Mouse (Mus musculus): ENCODE data around the gene Pim3. TPM values are rescaled to one million over a fixed set of nuclear protein-coding genes. Genes with fewer than 3 reads are reported as not detected.

Pim3 gene
- polyA plus RNA-seq, 1 experiment from 2014 or later: 73.7 TPM

DNA sequence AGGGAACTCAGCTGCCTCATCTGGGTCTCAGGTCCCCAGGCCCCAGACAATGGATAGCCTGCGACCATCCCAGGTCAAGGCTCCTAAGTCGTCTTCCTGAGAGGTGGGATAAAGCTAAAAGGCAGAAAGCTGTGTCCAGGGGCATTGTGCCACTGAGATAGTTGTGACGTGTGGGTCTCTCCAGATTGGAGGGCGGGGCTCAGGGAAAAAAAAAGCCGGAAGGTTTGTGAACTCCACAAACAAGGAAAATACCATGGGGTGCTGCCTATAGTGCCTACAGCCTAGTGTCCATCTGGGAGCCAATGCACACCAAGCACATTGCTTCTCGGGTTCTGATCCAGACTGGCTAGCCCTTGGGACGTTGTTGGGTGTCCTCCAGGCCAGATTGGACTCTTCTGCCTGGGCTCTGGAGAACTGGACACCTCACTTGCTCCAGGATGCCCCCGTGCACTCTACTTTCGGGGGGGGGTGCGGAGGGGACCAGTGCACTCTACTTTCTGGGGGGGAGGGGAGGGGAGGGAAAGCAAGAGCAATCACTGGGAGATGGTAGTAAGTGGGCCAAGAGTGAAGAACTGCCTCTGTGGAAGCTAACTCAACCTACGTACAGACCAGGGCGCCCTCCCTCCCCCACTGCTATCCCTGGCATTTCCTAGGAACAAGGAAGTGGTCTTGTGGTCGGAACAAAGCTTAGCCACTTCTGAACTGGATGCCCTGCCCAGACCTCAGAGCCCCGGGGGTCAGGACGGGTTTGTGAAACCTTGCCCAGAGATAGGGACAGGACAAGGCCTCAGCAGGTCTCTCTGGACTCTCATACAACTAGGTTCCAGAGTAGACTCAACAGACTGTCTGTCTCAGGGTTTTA lies 6.8 kb upstream of the Pim3 start:
- H3K9me3 ChIP-seq: no peaks in the 10 kb centered on the region
- H3K4me1 ChIP-seq: peaks cover 69% of the 10 kb centered on the region
- no peaks in the 10 kb centered on the region for H3K36me3 ChIP-seq
- H3K27me3 ChIP-seq (ENCODE audit: insufficient read depth, poor library complexity, severe bottlenecking): no peaks in the 10 kb centered on the region
- H3K27ac ChIP-seq: peak overlapping the region; percentile 86
- no peak overlapping the region; the same call in 1 of the 2 replicates for H3K4me3 ChIP-seq
- DNase-seq (ENCODE audit: low spot score): no peak
- 57% methylated on average over 15 of the region's 15 CpGs for WGBS

DNA sequence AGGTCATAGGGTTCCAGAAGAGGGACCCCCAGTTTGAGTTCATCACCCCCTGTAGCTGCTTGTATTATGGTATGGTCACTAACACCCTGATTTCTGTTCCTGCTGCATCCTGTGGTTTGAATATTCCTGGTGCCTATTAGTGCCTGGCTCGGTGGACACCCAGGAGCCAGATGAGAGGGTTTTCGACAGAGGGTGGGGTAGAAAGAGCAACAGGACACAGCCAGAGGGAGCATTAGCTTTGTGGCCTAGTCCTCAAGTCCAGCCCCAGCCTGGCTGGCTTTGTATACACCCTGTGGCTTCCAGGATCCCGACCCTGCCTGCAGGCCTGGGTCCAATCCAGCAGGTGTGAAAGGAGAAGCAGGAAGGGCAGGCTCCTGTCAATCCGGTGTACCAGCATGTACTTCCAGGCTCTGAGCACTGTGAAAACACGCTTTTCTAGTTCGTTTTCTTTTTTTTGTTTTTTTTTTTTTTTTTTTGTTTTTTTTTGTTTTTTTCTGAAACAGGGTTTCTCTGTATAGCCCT lies 6.0 kb upstream of the Pim3 start:
- no peaks in the 10 kb centered on the region for H3K36me3 ChIP-seq
- DNase-seq (ENCODE audit: low spot score): no peak
- no peaks in the 10 kb centered on the region for H3K9me3 ChIP-seq
- H3K27me3 ChIP-seq (ENCODE audit: insufficient read depth, poor library complexity, severe bottlenecking): no peaks in the 10 kb centered on the region
- peak overlapping the region; percentile 86 for H3K27ac ChIP-seq
- H3K4me3 ChIP-seq: no peak overlapping the region
- H3K4me1 ChIP-seq: peaks cover 65% of the 10 kb centered on the region
- 75% methylated on average over 6 of the region's 6 CpGs for WGBS

DNA sequence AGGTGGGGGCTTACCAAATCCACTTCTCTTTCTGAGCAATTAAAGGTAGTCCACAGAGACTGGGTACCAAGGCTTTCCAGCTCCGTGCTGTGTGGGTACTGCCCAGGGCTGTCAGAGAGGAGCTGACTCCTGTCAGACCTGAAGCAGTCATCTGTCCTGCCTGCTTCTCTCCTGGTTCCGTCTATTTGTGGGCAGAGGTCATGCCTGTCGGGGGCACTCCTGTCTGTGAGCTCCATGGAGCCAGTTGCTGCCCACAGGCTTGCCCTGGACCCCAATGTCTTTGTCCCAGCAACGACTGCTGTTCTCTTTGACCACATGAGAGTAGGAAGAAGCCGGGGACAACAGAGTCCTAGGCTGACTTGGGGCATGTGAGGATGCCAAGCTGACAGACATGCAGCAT lies 5.4 kb upstream of the Pim3 start:
- no peak overlapping the region for H3K4me3 ChIP-seq
- no peaks in the 10 kb centered on the region for H3K9me3 ChIP-seq
- no peaks in the 10 kb centered on the region for H3K36me3 ChIP-seq
- 77% methylated on average over 5 of the region's 5 CpGs for WGBS
- peaks cover 65% of the 10 kb centered on the region for H3K4me1 ChIP-seq
- no peaks in the 10 kb centered on the region for H3K27me3 ChIP-seq (ENCODE audit: insufficient read depth, poor library complexity, severe bottlenecking)
- DNase-seq (ENCODE audit: low spot score): no peak
- no peak overlapping the region for H3K27ac ChIP-seq

GRCm38 (mm10) chr15:88857361-88857760 lies 4.6 kb upstream of the Pim3 start:
- DNase-seq (ENCODE audit: low spot score): no peak
- Histone ChIP-seq H3K27ac (0 out of 2 replicates have a peak overlapping the region, but pooled peaks have one; percentile 23), H3K9me3 (no peaks in the 10 kb centered on the region), H3K27me3 (ENCODE audit: insufficient read depth, poor library complexity, severe bottlenecking) (no peaks in the 10 kb centered on the region), H3K4me1 (peaks cover 65% of the 10 kb centered on the region), H3K36me3 (no peaks in the 10 kb centered on the region), H3K4me3 (no peak overlapping the region)
- 84% methylated on average over 7 of the region's 7 CpGs for WGBS

- Histone ChIP-seq H3K4me1 (peaks cover 64% of the 10 kb centered on the region), H3K27ac (peak overlapping the region; percentile 42; the same call in 1 of the 2 replicates), H3K4me3 (no peak overlapping the region), H3K27me3 (ENCODE audit: insufficient read depth, poor library complexity, severe bottlenecking) (no peaks in the 10 kb centered on the region), H3K36me3 (0 out of 2 replicates have a peak, but pooled peaks cover under 1% of the 10 kb centered on the region), H3K9me3 (no peaks in the 10 kb centered on the region)
- 86% methylated on average over 3 of the region's 3 CpGs for WGBS
- no peak for DNase-seq (ENCODE audit: low spot score)
These were observed 3.8 kb upstream of the Pim3 start for GRCm38 (mm10) chr15:88858141-88858541.

DNA sequence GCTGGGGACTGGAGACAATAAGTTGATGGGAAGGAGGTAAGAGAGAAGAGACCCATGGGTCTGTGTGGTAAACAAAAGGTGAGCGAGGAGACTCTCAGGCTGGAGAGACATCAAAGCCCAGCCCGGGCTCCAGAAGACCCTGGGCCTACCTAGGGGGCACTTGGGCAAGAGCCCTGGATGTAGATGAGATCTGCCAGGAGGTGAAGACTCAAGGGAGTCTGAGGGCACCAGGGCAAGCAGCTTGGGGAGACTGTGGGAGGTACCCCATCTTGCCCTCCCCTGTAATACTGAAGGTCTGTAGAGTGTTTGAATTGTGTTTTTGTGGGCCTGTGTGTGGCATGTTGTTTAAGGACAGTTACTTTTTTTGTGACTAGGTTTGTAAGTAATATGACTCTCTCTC lies 3.3 kb upstream of the Pim3 start:
- H3K4me3 ChIP-seq: no peak overlapping the region
- H3K9me3 ChIP-seq: no peaks in the 10 kb centered on the region
- H3K36me3 ChIP-seq: peaks cover 6% of the 10 kb centered on the region; the same call in 1 of the 2 replicates
- peak overlapping the region; percentile 42; the same call in 1 of the 2 replicates for H3K27ac ChIP-seq
- no peak for DNase-seq (ENCODE audit: low spot score)
- H3K4me1 ChIP-seq: peaks cover 62% of the 10 kb centered on the region
- no peaks in the 10 kb centered on the region for H3K27me3 ChIP-seq (ENCODE audit: insufficient read depth, poor library complexity, severe bottlenecking)
- 71% methylated on average over 2 of the region's 2 CpGs for WGBS

DNA sequence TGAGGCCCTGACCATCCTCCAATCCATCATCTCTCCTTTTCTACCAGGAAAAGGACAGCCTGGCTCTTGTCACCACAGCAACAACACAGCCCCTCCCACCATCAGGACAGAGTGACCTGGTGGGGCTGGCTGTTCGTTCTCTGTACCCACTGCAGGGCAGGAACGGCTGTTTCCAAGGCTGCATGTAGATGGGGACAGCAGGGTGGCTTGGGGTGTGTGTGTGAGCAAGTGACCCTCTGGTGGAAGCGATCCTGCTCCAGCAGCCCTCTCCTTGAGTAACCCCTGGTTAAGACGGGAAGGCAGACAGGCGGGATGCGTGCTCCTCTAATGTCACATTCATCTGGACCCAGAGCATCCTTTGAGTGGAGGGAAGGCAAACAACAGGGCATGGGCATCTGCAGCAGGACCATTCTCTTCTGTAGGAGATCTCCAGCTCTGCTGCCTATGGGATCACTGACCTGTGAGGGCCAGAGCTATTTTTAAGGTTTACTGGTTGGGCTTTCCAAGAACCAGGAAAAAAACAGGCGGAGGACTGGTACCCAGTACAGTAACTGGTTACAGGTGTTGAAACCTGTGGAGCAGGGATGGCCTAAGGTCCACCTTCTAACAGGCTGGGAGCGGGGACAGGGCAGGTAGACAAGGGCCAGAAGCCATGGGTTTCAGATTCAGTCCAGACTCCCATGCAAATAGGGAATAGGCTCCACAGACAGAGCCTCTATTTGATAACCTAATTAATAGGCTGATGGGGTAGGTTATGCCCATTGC lies 2.6 kb upstream of the Pim3 start:
- DNase-seq (ENCODE audit: low spot score): no peak
- no peak overlapping the region for H3K4me3 ChIP-seq
- WGBS: 56% methylated on average over 8 of the region's 8 CpGs
- H3K27ac ChIP-seq: peak overlapping the region; percentile 67; the same call in 1 of the 2 replicates
- peaks cover 11% of the 10 kb centered on the region for H3K36me3 ChIP-seq
- no peaks in the 10 kb centered on the region for H3K9me3 ChIP-seq
- no peaks in the 10 kb centered on the region for H3K27me3 ChIP-seq (ENCODE audit: insufficient read depth, poor library complexity, severe bottlenecking)
- H3K4me1 ChIP-seq: peaks cover 63% of the 10 kb centered on the region

- WGBS: 89% methylated on average over 3 of the region's 3 CpGs
- no peak overlapping the region for H3K4me3 ChIP-seq
- peaks cover 63% of the 10 kb centered on the region for H3K4me1 ChIP-seq
- peaks cover 25% of the 10 kb centered on the region for H3K36me3 ChIP-seq
- H3K9me3 ChIP-seq: no peaks in the 10 kb centered on the region
- H3K27me3 ChIP-seq (ENCODE audit: insufficient read depth, poor library complexity, severe bottlenecking): no peaks in the 10 kb centered on the region
- no peak for DNase-seq (ENCODE audit: low spot score)
- H3K27ac ChIP-seq: peak overlapping the region; percentile 97
These were observed 1.2 kb upstream of the Pim3 start for GRCm38 (mm10) chr15:88860781-88861180.

- peaks cover 81% of the 10 kb centered on the region for H3K4me1 ChIP-seq
- WGBS: under 1% methylated on average over 96 of the region's 98 CpGs
- no peaks in the 10 kb centered on the region for H3K9me3 ChIP-seq
- DNase-seq (ENCODE audit: low spot score): no peak
- H3K36me3 ChIP-seq: peaks cover 34% of the 10 kb centered on the region
- H3K27ac ChIP-seq: peak overlapping the region; percentile 97
- peak overlapping the region; percentile 95 for H3K4me3 ChIP-seq
- no peaks in the 10 kb centered on the region for H3K27me3 ChIP-seq (ENCODE audit: insufficient read depth, poor library complexity, severe bottlenecking)
These were observed 1.1 kb downstream of the Pim3 start for GRCm38 (mm10) chr15:88862881-88863694.

- WGBS: 0% methylated on average over 31 of the region's 39 CpGs
These were observed 1.8 kb downstream of the Pim3 start for GRCm38 (mm10) chr15:88863695-88864231.

DNA sequence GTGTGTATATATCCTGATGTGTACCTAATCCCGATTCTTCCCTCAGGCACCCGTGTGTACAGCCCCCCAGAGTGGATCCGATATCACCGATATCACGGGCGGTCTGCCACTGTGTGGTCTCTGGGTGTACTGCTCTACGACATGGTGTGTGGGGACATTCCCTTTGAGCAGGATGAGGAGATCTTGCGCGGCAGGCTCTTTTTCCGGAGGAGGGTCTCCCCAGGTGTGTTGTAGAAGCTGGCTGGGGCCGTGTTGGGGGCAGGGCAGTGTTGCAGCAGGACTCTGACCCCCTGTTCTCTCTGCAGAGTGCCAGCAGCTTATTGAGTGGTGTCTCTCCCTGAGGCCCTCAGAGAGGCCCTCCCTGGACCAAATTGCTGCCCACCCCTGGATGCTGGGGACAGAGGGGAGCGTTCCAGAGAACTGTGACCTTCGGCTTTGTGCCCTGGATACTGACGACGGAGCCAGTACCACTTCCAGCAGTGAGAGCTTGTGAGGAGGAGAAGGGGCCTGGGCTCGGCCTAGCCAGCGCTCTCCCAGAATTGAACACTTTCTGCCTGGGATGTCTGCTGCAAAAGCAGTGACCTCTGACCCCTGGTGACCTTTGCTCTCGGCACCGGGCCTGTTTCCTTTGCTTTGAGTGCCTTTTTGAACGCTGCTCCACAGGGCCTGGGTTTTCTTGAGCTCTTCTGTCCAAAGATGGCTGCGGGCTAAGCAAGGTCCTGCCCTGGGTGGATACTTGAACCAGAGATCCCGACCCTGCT lies 2.5 kb downstream of the Pim3 start:
- Histone ChIP-seq H3K27ac (peak overlapping the region; percentile 97), H3K4me1 (peaks cover 76% of the 10 kb centered on the region), H3K9me3 (no peaks in the 10 kb centered on the region), H3K27me3 (ENCODE audit: insufficient read depth, poor library complexity, severe bottlenecking) (no peaks in the 10 kb centered on the region), H3K4me3 (peak overlapping the region; percentile 95), H3K36me3 (peaks cover 34% of the 10 kb centered on the region)
- 34% methylated on average over 22 of the region's 22 CpGs for WGBS
- DNase-seq (ENCODE audit: low spot score): no peak

More at GRCm38 (mm10) chr15:88863695-88864231, 1.8 kb downstream of the Pim3 start:
- H3K27ac ChIP-seq: peak overlapping the region; percentile 97
- no peaks in the 10 kb centered on the region for H3K27me3 ChIP-seq (ENCODE audit: insufficient read depth, poor library complexity, severe bottlenecking)
- H3K36me3 ChIP-seq: peaks cover 34% of the 10 kb centered on the region
- peak overlapping the region; percentile 95 for H3K4me3 ChIP-seq
- H3K4me1 ChIP-seq: peaks cover 83% of the 10 kb centered on the region
- peak; percentile 98 for DNase-seq (ENCODE audit: low spot score)
- H3K9me3 ChIP-seq: no peaks in the 10 kb centered on the region
